Mouse (Mus musculus) cerebellum, adult 2 months (tissue): ENCODE data around the gene Rasd2. TPM values are rescaled to one million over a fixed set of nuclear protein-coding genes. Genes with fewer than 3 reads are reported as not detected.

ENCODE experiments used
- DNase-seq, 2 experiments: peaks; one replicate each; pipeline ENCODE4 v3.0.0; 2021
- H3K27ac ChIP-seq: fragments of 200-500 bp; 2 replicates; pipeline ENCODE4 v1.5.1; 2012; ENCODE audit warnings: low read length, control low read depth, inconsistent platforms; ENCODE audit not compliant: insufficient read depth
- H3K27me3 ChIP-seq: fragments of 200-500 bp; 2 replicates; pipeline ENCODE4 v1.6.1; 2012; ENCODE audit warnings: inconsistent platforms, mild to moderate bottlenecking, low read length, moderate library complexity; ENCODE audit not compliant: control insufficient read depth, insufficient read depth
- H3K4me1 ChIP-seq: fragments of 200-500 bp; 2 replicates; pipeline ENCODE4 v1.6.1; 2011; ENCODE audit warnings: low read length; ENCODE audit not compliant: control insufficient read depth, insufficient read depth
- H3K4me3 ChIP-seq: fragments of 200-500 bp; replicated peaks from 2 replicates; pipeline ENCODE3; 2011; ENCODE audit warnings: mild to moderate bottlenecking, low read depth, low read length, control low read depth; ENCODE audit not compliant: insufficient read depth
- CTCF ChIP-seq: fragments of 200-500 bp; IDR thresholded peaks from 2 replicates; pipeline ENCODE4 v1.5.1; 2011; ENCODE audit warnings: low read depth, mild to moderate bottlenecking, control low read depth, low read length, moderate library complexity, borderline replicate concordance; ENCODE audit not compliant: insufficient read depth
- POLR2A ChIP-seq: fragments of 200-500 bp; IDR thresholded peaks from 2 replicates; pipeline ENCODE4 v1.6.1; 2011; ENCODE audit warnings: low read length, control low read depth, borderline replicate concordance; ENCODE audit not compliant: insufficient read depth
- WGBS: fragments of 180-500 bp; shearing (Covaris S2); methylation state at CpG from one replicate; pipeline ENCODE4 v1.1.7; 2018; 5-methylcytosine and 5-hydroxymethylcytosine counted together
- polyA plus RNA-seq: library from polyadenylated mRNA; depleted of rRNA; stranded (reverse); fragments of >200 nt; gene quantifications from 2 replicates; pipeline ENCODE4 v1.2.3, GENCODE M21; 2012

Rasd2 gene
- polyA plus RNA-seq, 1 experiment: 22.2 TPM

DNA sequence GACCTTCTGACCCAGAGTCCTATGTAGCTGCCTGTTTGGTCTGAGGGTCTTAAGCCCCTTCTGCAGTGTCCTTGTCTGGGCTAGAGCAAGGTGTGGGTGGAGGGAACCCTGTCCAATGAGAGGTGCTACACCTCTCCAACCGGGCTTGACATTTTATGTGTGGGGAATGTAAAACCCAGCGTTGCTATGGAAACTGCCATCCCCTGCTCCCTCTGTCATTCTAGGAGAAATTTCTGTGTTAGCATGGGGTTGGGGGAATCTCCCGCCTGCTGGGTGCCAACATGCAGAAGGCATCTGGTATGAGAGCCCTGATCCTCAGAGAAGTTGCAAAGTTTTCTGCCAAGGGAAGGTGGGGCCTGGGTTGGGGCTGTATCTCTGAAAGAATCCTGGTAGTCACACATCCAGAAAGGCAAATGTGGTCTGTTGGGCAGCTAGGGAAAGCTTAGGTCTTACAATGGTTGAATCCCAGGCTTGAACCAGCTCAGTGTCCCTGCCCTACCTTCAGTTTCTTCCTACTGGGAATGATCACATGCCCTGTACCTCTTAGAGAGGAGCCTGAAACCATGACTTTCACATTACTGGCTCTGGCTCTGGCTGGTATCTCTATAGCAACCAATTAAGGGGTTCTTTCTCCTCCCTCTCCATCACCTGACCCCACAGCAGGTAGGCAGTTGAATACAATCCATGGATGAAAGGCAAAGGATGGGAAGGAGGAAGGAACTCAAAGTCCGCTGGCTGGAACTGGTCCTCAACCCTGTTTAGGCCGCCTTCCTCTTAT, 14.6 kb upstream of the Rasd2 start:
- no peaks in the 10 kb centered on the region; the same call in 1 of the 2 replicates for H3K4me1 ChIP-seq
- DNase-seq: no peak
- TF ChIP-seq CTCF: no peak
- no peak for TF ChIP-seq POLR2A
- H3K27me3 ChIP-seq: no peaks in the 10 kb centered on the region
- WGBS: 63% methylated on average over 5 of the region's 5 CpGs
- H3K27ac ChIP-seq: no peak overlapping the region
- H3K4me3 ChIP-seq: no peak overlapping the region

DNA sequence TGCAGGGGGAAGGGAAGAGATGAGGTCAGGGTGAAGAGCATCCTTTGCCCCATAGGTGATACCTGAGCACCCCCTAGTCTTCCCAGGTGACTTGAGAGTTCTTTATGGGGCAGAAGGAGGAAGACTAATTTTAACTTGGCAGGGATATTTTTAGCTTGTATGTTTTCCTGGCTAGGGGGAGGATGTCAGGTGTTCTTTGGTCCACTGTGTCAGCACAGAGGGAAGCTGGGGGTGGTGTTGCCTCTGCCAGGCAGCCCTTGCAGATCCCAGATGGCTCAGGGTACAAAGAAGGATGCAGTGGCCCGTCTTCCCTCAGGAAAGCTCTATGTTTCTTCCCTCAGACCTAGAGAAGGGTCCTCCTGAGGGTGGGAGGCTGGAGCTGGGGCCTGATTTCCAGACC, 13.8 kb upstream of the Rasd2 start:
- H3K27ac ChIP-seq: no peak overlapping the region

DNA sequence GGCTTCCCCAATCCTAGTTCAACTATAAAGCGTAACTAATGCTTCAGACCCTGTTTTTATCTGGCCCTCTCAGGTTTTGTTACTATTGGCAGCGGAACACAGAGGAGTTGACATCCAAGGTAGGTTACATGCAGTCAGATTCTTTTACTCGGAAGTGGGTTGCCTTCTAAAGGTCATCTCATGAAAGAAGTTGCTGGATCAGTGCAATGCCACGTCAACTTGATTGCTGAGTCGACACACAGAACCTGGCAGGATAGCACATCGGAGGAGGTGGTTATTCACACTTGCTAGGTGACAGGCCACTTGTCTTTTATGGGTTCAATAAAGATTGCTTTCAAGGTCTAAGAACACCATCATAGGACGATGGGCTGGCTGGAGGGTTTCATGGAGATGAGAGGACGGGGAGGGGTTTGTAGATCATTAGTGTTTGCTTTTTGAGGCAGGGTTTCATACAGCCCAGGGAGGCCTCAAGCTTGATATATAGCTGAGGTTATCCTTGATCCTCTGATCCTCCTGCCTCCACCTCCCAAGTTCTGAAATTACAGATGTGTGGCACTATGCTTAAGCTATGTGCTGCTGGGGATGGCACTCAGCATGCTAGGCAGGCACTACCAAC, 11.6 kb upstream of the Rasd2 start:
- no peak overlapping the region for H3K27ac ChIP-seq
- WGBS: 94% methylated on average over 8 of the region's 8 CpGs
- DNase-seq: no peak
- H3K27me3 ChIP-seq: no peaks in the 10 kb centered on the region
- no peak overlapping the region for H3K4me3 ChIP-seq
- H3K4me1 ChIP-seq: no peaks in the 10 kb centered on the region; the same call in 1 of the 2 replicates
- TF ChIP-seq POLR2A (no peak), CTCF (no peak)

More for the DNA sequence above, 13.8 kb upstream of the Rasd2 start:
- no peaks in the 10 kb centered on the region; the same call in 1 of the 2 replicates for H3K4me1 ChIP-seq
- H3K4me3 ChIP-seq: no peak overlapping the region
- TF ChIP-seq POLR2A (no peak), CTCF (no peak)
- no peaks in the 10 kb centered on the region for H3K27me3 ChIP-seq
- whole genome bisulfite sequencing: 19% methylated on average over 1 of the region's 1 CpGs
- DNase-seq: peak in 1 of 2 experiments; percentile 32

DNA sequence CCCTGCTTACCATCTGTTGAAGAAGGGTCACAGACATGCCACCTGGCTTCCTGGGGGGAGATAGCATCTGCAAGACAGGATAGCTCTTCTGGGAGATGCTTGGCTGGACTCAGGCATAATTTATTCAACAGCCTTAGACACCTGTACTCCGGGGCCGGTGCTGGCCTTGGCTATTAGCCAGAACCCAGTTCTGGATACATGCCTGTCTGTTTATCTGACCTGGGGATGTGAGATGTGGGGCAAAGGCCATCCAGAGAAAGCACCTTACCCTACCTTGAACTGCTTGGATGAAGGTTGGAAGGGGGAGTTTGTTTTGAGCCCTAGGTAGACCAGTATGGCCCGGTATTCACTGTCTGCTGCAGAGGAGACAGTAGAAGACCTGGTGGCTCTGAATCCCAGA, 10.8 kb upstream of the Rasd2 start:
- no peak for DNase-seq
- no peak overlapping the region for H3K27ac ChIP-seq
- H3K4me3 ChIP-seq: no peak overlapping the region
- H3K4me1 ChIP-seq: no peaks in the 10 kb centered on the region; the same call in 1 of the 2 replicates
- TF ChIP-seq CTCF: no peak
- TF ChIP-seq POLR2A: no peak
- 31% methylated on average over 3 of the region's 3 CpGs for WGBS
- H3K27me3 ChIP-seq: no peaks in the 10 kb centered on the region

DNA sequence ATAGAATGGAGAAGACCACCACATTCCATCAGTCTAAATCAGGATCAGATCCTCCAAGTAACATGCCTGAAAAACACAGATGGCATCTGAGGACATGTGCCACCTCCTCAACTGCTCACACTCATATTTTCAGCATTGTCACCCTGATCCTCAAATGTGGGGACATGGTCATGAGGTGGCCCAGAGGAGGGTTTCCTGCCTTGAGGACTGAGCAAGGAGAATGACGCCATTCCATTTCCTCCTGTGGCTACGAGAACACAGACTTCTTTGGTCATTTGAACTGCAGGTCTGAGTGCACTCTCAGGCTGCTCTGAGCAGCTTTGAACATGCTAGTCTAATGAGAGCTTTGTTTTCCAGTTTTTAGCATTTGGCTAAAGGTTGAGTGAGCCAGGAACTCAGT, 10.3 kb upstream of the Rasd2 start:
- Histone ChIP-seq H3K4me1 (no peaks in the 10 kb centered on the region; the same call in 1 of the 2 replicates), H3K27me3 (no peaks in the 10 kb centered on the region), H3K27ac (no peak overlapping the region), H3K4me3 (no peak overlapping the region)
- WGBS: 90% methylated on average over 2 of the region's 2 CpGs
- no peak for DNase-seq
- TF ChIP-seq POLR2A: no peak
- TF ChIP-seq CTCF: no peak

DNA sequence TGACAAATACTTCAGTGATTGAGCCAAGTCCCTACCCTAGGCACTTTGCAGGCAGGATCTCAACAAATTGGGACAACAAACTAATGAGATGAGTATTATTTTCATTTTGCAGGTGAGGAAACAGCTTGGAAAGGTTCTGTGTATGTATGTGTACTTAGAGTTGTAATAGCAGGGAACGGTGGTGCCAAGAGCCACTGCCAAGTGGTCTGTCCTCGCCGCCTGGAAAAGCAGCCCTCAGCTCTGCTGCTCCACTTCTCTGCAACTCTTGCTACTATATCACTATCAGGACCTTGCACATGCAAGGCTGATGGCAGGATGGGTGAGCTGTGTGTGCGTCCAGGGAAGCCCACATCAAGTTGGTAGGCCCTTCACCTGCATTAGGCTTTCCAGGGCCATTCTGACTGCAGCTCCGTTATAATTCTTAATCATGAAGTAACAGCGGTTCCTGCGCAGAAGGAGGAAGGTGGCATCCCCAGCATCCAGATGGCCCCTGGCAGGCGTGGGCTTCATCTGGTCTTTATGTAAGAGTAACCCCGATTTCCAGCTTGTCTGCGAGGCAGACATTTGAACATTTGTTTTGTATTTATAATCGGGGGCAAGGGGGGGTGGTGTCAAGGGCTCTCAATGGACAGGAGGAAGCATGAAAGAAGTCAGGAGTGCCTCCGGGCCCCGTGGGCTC, 9.4 kb upstream of the Rasd2 start:
- no peaks in the 10 kb centered on the region; the same call in 1 of the 2 replicates for H3K4me1 ChIP-seq
- H3K27me3 ChIP-seq: no peaks in the 10 kb centered on the region
- no peak overlapping the region for H3K4me3 ChIP-seq
- 42% methylated on average over 13 of the region's 13 CpGs for WGBS
- TF ChIP-seq POLR2A (no peak), CTCF (no peak)
- DNase-seq: no peak
- no peak overlapping the region for H3K27ac ChIP-seq

DNA sequence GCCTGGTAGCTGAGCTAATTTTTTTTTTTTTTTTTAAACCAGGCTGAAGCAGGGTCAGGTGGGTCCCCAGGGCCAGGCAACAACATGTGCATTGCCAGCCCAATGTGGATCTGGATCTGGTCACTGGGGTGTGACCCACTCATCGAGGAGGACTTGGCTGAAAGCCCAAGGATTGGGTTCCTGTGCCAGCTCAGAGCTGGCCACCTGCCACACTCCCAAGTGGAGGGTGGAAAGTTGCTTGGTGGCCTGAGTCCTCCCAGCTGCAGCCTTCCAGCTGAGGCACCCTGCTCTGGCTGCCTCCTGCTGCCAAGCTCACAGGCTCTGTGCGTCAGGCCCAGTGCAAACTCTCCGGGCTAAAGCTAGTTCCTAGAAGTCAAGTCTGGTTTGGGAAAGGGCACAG, 2.3 kb upstream of the Rasd2 start:
- H3K27me3 ChIP-seq: no peaks in the 10 kb centered on the region
- no peak overlapping the region for H3K4me3 ChIP-seq
- TF ChIP-seq POLR2A (no peak), CTCF (no peak)
- DNase-seq: peak; percentile 49 to 51
- H3K27ac ChIP-seq: no peak overlapping the region
- H3K4me1 ChIP-seq: peaks cover 16% of the 10 kb centered on the region
- WGBS: 33% methylated on average over 3 of the region's 3 CpGs
